Mouse (Mus musculus) brain, embryonic 14.5 days (tissue): ENCODE measurements around the gene Ddx39.

Experiments
- CTCF ChIP-seq: fragments of 200-500 bp; IDR thresholded peaks from 2 replicates; pipeline ENCODE4 v1.5.1; 2012; ENCODE audit warnings: inconsistent platforms, mild to moderate bottlenecking, moderate library complexity, borderline replicate concordance; ENCODE audit not compliant: insufficient read depth, insufficient read length; ENCODE audit errors: extremely low read depth
- POLR2A ChIP-seq: fragments of 200-500 bp; IDR thresholded peaks from 2 replicates; pipeline ENCODE4 v1.6.1; 2012; ENCODE audit warnings: mild to moderate bottlenecking, inconsistent platforms, borderline replicate concordance; ENCODE audit not compliant: poor library complexity, insufficient read depth, insufficient read length, severe bottlenecking; ENCODE audit errors: extremely low read depth

- TF ChIP-seq CTCF (no peak), POLR2A (no peak)
Observed at GRCm38 (mm10) chr8:83695351-83696106, 19.4 kb upstream of the Ddx39 start.
